Mouse (Mus musculus): Measurements from ENCODE around the gene Sh3pxd2b.

The Sh3pxd2b gene

GRCm38 (mm10) chr11:32355377-32355776 is 7.8 kb downstream of the Sh3pxd2b start:
- Histone ChIP-seq H3K36me3 (ENCODE audit: control insufficient read depth, insufficient read depth, low read length, poor library complexity, severe bottlenecking) (no peaks in the 10 kb centered on the region), H3K27me3 (ENCODE audit: control insufficient read depth, insufficient read depth, low read length, poor library complexity, severe bottlenecking) (no peaks in the 10 kb centered on the region)
- DNase-seq (ENCODE audit: low read depth, low spot score) = no peak

GRCm38 (mm10) chr11:32357686-32358085 is 10.1 kb downstream of the Sh3pxd2b start:
- no peaks in the 10 kb centered on the region for H3K36me3 ChIP-seq (ENCODE audit: control insufficient read depth, insufficient read depth, low read length, poor library complexity, severe bottlenecking)
- DNase-seq (ENCODE audit: low read depth, low spot score) = no peak
- no peaks in the 10 kb centered on the region for H3K27me3 ChIP-seq (ENCODE audit: control insufficient read depth, insufficient read depth, low read length, poor library complexity, severe bottlenecking)

GRCm38 (mm10) chr11:32358399-32358798 is 10.8 kb downstream of the Sh3pxd2b start:
- no peaks in the 10 kb centered on the region for H3K36me3 ChIP-seq (ENCODE audit: control insufficient read depth, insufficient read depth, low read length, poor library complexity, severe bottlenecking)
- no peak for DNase-seq (ENCODE audit: low read depth, low spot score)

GRCm38 (mm10) chr11:32359566-32359965 is 11.9 kb downstream of the Sh3pxd2b start:
- DNase-seq (ENCODE audit: low read depth, low spot score) = no peak
- Histone ChIP-seq H3K27me3 (ENCODE audit: control insufficient read depth, insufficient read depth, low read length, poor library complexity, severe bottlenecking) (no peaks in the 10 kb centered on the region), H3K36me3 (ENCODE audit: control insufficient read depth, insufficient read depth, low read length, poor library complexity, severe bottlenecking) (no peaks in the 10 kb centered on the region)

More at GRCm38 (mm10) chr11:32358399-32358798, 10.8 kb downstream of the Sh3pxd2b start:
- no peaks in the 10 kb centered on the region for H3K27me3 ChIP-seq (ENCODE audit: control insufficient read depth, insufficient read depth, low read length, poor library complexity, severe bottlenecking)

GRCm38 (mm10) chr11:32361774-32362173 is 14.2 kb downstream of the Sh3pxd2b start:
- H3K36me3 ChIP-seq (ENCODE audit: control insufficient read depth, insufficient read depth, low read length, poor library complexity, severe bottlenecking) = no peaks in the 10 kb centered on the region
- H3K27me3 ChIP-seq (ENCODE audit: control insufficient read depth, insufficient read depth, low read length, poor library complexity, severe bottlenecking) = no peaks in the 10 kb centered on the region
- DNase-seq (ENCODE audit: low read depth, low spot score) = no peak

GRCm38 (mm10) chr11:32363188-32363587 is 15.6 kb downstream of the Sh3pxd2b start:
- no peak for DNase-seq (ENCODE audit: low read depth, low spot score)
- H3K36me3 ChIP-seq (ENCODE audit: control insufficient read depth, insufficient read depth, low read length, poor library complexity, severe bottlenecking) = no peaks in the 10 kb centered on the region
- no peaks in the 10 kb centered on the region for H3K27me3 ChIP-seq (ENCODE audit: control insufficient read depth, insufficient read depth, low read length, poor library complexity, severe bottlenecking)

- Histone ChIP-seq H3K36me3 (ENCODE audit: control insufficient read depth, insufficient read depth, low read length, poor library complexity, severe bottlenecking) (no peaks in the 10 kb centered on the region), H3K27me3 (ENCODE audit: control insufficient read depth, insufficient read depth, low read length, poor library complexity, severe bottlenecking) (no peaks in the 10 kb centered on the region)
- DNase-seq (ENCODE audit: low read depth, low spot score) = no peak
These were observed 16.1 kb downstream of the Sh3pxd2b start for GRCm38 (mm10) chr11:32363610-32364220.

- no peaks in the 10 kb centered on the region for H3K27me3 ChIP-seq (ENCODE audit: control insufficient read depth, insufficient read depth, low read length, poor library complexity, severe bottlenecking)
- no peaks in the 10 kb centered on the region for H3K36me3 ChIP-seq (ENCODE audit: control insufficient read depth, insufficient read depth, low read length, poor library complexity, severe bottlenecking)
- no peak for DNase-seq (ENCODE audit: low read depth, low spot score)
These were observed 16.8 kb downstream of the Sh3pxd2b start for GRCm38 (mm10) chr11:32364375-32364774.

GRCm38 (mm10) chr11:32365498-32365897 is 17.9 kb downstream of the Sh3pxd2b start:
- DNase-seq (ENCODE audit: low read depth, low spot score) = no peak
- Histone ChIP-seq H3K36me3 (ENCODE audit: control insufficient read depth, insufficient read depth, low read length, poor library complexity, severe bottlenecking) (no peaks in the 10 kb centered on the region), H3K27me3 (ENCODE audit: control insufficient read depth, insufficient read depth, low read length, poor library complexity, severe bottlenecking) (no peaks in the 10 kb centered on the region)

GRCm38 (mm10) chr11:32367056-32367455 is 19.4 kb downstream of the Sh3pxd2b start:
- H3K27me3 ChIP-seq (ENCODE audit: control insufficient read depth, insufficient read depth, low read length, poor library complexity, severe bottlenecking) = no peaks in the 10 kb centered on the region
- no peak for DNase-seq (ENCODE audit: low read depth, low spot score)
- H3K36me3 ChIP-seq (ENCODE audit: control insufficient read depth, insufficient read depth, low read length, poor library complexity, severe bottlenecking) = no peaks in the 10 kb centered on the region

- Histone ChIP-seq H3K27me3 (ENCODE audit: control insufficient read depth, insufficient read depth, low read length, poor library complexity, severe bottlenecking) (no peaks in the 10 kb centered on the region), H3K36me3 (ENCODE audit: control insufficient read depth, insufficient read depth, low read length, poor library complexity, severe bottlenecking) (no peaks in the 10 kb centered on the region)
- DNase-seq (ENCODE audit: low read depth, low spot score) = no peak
These were observed 21.4 kb downstream of the Sh3pxd2b start for GRCm38 (mm10) chr11:32368986-32369385.

GRCm38 (mm10) chr11:32370881-32371280 is 23.3 kb downstream of the Sh3pxd2b start:
- Histone ChIP-seq H3K36me3 (ENCODE audit: control insufficient read depth, insufficient read depth, low read length, poor library complexity, severe bottlenecking) (no peaks in the 10 kb centered on the region), H3K27me3 (ENCODE audit: control insufficient read depth, insufficient read depth, low read length, poor library complexity, severe bottlenecking) (no peaks in the 10 kb centered on the region)
- no peak for DNase-seq (ENCODE audit: low read depth, low spot score)

GRCm38 (mm10) chr11:32373266-32374026 is 25.8 kb downstream of the Sh3pxd2b start:
- no peaks in the 10 kb centered on the region for H3K36me3 ChIP-seq (ENCODE audit: control insufficient read depth, insufficient read depth, low read length, poor library complexity, severe bottlenecking)
- no peak for DNase-seq (ENCODE audit: low read depth, low spot score)
- H3K27me3 ChIP-seq (ENCODE audit: control insufficient read depth, insufficient read depth, low read length, poor library complexity, severe bottlenecking) = no peaks in the 10 kb centered on the region

- H3K27me3 ChIP-seq (ENCODE audit: control insufficient read depth, insufficient read depth, low read length, poor library complexity, severe bottlenecking) = no peaks in the 10 kb centered on the region
These were observed 26.5 kb downstream of the Sh3pxd2b start for GRCm38 (mm10) chr11:32374027-32374589.

GRCm38 (mm10) chr11:32375104-32375535 is 27.5 kb downstream of the Sh3pxd2b start:
- H3K27me3 ChIP-seq (ENCODE audit: control insufficient read depth, insufficient read depth, low read length, poor library complexity, severe bottlenecking) = no peaks in the 10 kb centered on the region
- no peaks in the 10 kb centered on the region for H3K36me3 ChIP-seq (ENCODE audit: control insufficient read depth, insufficient read depth, low read length, poor library complexity, severe bottlenecking)
- no peak for DNase-seq (ENCODE audit: low read depth, low spot score)

More at GRCm38 (mm10) chr11:32374027-32374589, 26.5 kb downstream of the Sh3pxd2b start:
- no peaks in the 10 kb centered on the region for H3K36me3 ChIP-seq (ENCODE audit: control insufficient read depth, insufficient read depth, low read length, poor library complexity, severe bottlenecking)
- no peak for DNase-seq (ENCODE audit: low read depth, low spot score)
